Mouse (Mus musculus): Measurements from ENCODE around the gene Il1b. TPM values are rescaled to one million over a fixed set of nuclear protein-coding genes. Genes with fewer than 3 reads are reported as not detected.

Gene Il1b
- polyA plus RNA-seq (2015; fragmentation: Nextera tagmentation; extraction: Ambion mirVana), result 0.43 TPM in 2 replicates

GRCm38 (mm10) chr2:129371039-129371438 is at the start of gene Il1b:
Il1b (minus strand) TSS chr2:129371139.
- Histone ChIP-seq H3K4me2 (ENCODE audit: low read length) (no peak within 1 kb of the TSS), H3K4me1 (replicated peaks; ENCODE audit: insufficient read depth, low read length) (no peaks in the 10 kb centered on the region), H3K9ac (ENCODE audit: low read depth, low read length) (no peak within 1 kb of the TSS), H3K9me3 (replicated peaks; ENCODE audit: low read length) (no peaks in the 10 kb centered on the region), H3K27me3 (ENCODE audit: insufficient read depth, low read length) (no peaks in the 10 kb centered on the region), H3K36me3 (ENCODE audit: insufficient read depth, low read length) (no peaks in the 10 kb centered on the region), H3K27ac (no peak within 1 kb of the TSS), H3K4me3 (replicated peaks; ENCODE audit: low read depth, low read length) (no peak within 1 kb of the TSS)
- no peak for TF ChIP-seq CTCF (IDR thresholded peaks at IDR 0.05; ENCODE audit: low read depth)
- ATAC-seq (replicated peaks; ENCODE audit: low FRiP score, low read depth), result no peak
- WGBS, result 83% methylated on average over 3 of the region's 3 CpGs
- no peak for DNase-seq (ENCODE audit: low spot score)

GRCm38 (mm10) chr2:129419361-129419880 is 48.5 kb upstream of the Il1b start:
- WGBS, result 67% methylated on average over 3 of the region's 3 CpGs
- no peak overlapping the region for H3K4me3 ChIP-seq (replicated peaks; ENCODE audit: low read depth, low read length)
- DNase-seq (ENCODE audit: low spot score) (no peak), ATAC-seq (replicated peaks; ENCODE audit: low FRiP score, low read depth) (no peak)
- no peak overlapping the region for H3K27ac ChIP-seq
- no peak overlapping the region for H3K4me2 ChIP-seq (ENCODE audit: low read length)
- H3K9ac ChIP-seq (ENCODE audit: low read depth, low read length), result no peak overlapping the region
- no peaks in the 10 kb centered on the region for H3K36me3 ChIP-seq (ENCODE audit: insufficient read depth, low read length)
- no peaks in the 10 kb centered on the region for H3K9me3 ChIP-seq (replicated peaks; ENCODE audit: low read length)
- H3K4me1 ChIP-seq (replicated peaks; ENCODE audit: insufficient read depth, low read length), result no peaks in the 10 kb centered on the region
- H3K27me3 ChIP-seq (ENCODE audit: insufficient read depth, low read length), result no peaks in the 10 kb centered on the region
- no peak for TF ChIP-seq CTCF (IDR thresholded peaks at IDR 0.05; ENCODE audit: low read depth)

GRCm38 (mm10) chr2:129414593-129414992 is 43.7 kb upstream of the Il1b start:
- no peak for TF ChIP-seq CTCF (IDR thresholded peaks at IDR 0.05; ENCODE audit: low read depth)
- 85% methylated on average over 3 of the region's 3 CpGs for WGBS
- no peaks in the 10 kb centered on the region for H3K27me3 ChIP-seq (ENCODE audit: insufficient read depth, low read length)
- no peaks in the 10 kb centered on the region for H3K4me1 ChIP-seq (replicated peaks; ENCODE audit: insufficient read depth, low read length)
- no peak overlapping the region for H3K4me2 ChIP-seq (ENCODE audit: low read length)
- no peak overlapping the region for H3K9ac ChIP-seq (ENCODE audit: low read depth, low read length)
- H3K36me3 ChIP-seq (ENCODE audit: insufficient read depth, low read length), result no peaks in the 10 kb centered on the region
- no peaks in the 10 kb centered on the region for H3K9me3 ChIP-seq (replicated peaks; ENCODE audit: low read length)
- no peak overlapping the region for H3K27ac ChIP-seq
- DNase-seq (ENCODE audit: low spot score), result no peak
- ATAC-seq (replicated peaks; ENCODE audit: low FRiP score, low read depth), result no peak
- H3K4me3 ChIP-seq (replicated peaks; ENCODE audit: low read depth, low read length), result no peak overlapping the region

- no peak overlapping the region for H3K9ac ChIP-seq (ENCODE audit: low read depth, low read length)
- no peak overlapping the region for H3K4me3 ChIP-seq (replicated peaks; ENCODE audit: low read depth, low read length)
- no peaks in the 10 kb centered on the region for H3K9me3 ChIP-seq (replicated peaks; ENCODE audit: low read length)
- H3K27me3 ChIP-seq (ENCODE audit: insufficient read depth, low read length), result no peaks in the 10 kb centered on the region
- no peak for TF ChIP-seq CTCF (IDR thresholded peaks at IDR 0.05; ENCODE audit: low read depth)
- DNase-seq (ENCODE audit: low spot score) (no peak), ATAC-seq (replicated peaks; ENCODE audit: low FRiP score, low read depth) (no peak)
- no peak overlapping the region for H3K4me2 ChIP-seq (ENCODE audit: low read length)
- 57% methylated on average over 6 of the region's 6 CpGs for WGBS
- H3K27ac ChIP-seq, result no peak overlapping the region
- H3K36me3 ChIP-seq (ENCODE audit: insufficient read depth, low read length), result no peaks in the 10 kb centered on the region
- H3K4me1 ChIP-seq (replicated peaks; ENCODE audit: insufficient read depth, low read length), result no peaks in the 10 kb centered on the region
Observed at GRCm38 (mm10) chr2:129413488-129413887, 42.5 kb upstream of the Il1b start.

GRCm38 (mm10) chr2:129411651-129412050 is 40.7 kb upstream of the Il1b start:
- no peak for ATAC-seq (replicated peaks; ENCODE audit: low FRiP score, low read depth)
- Histone ChIP-seq H3K27ac (no peak overlapping the region), H3K4me1 (replicated peaks; ENCODE audit: insufficient read depth, low read length) (no peaks in the 10 kb centered on the region), H3K9ac (ENCODE audit: low read depth, low read length) (no peak overlapping the region), H3K4me3 (replicated peaks; ENCODE audit: low read depth, low read length) (no peak overlapping the region), H3K4me2 (ENCODE audit: low read length) (no peak overlapping the region), H3K36me3 (ENCODE audit: insufficient read depth, low read length) (no peaks in the 10 kb centered on the region), H3K9me3 (replicated peaks; ENCODE audit: low read length) (no peaks in the 10 kb centered on the region), H3K27me3 (ENCODE audit: insufficient read depth, low read length) (no peaks in the 10 kb centered on the region)
- TF ChIP-seq CTCF (IDR thresholded peaks at IDR 0.05; ENCODE audit: low read depth), result no peak
- 70% methylated on average over 3 of the region's 3 CpGs for WGBS
- no peak for DNase-seq (ENCODE audit: low spot score)

GRCm38 (mm10) chr2:129410344-129410743 is 39.4 kb upstream of the Il1b start:
- H3K27ac ChIP-seq, result no peak overlapping the region
- no peak overlapping the region for H3K9ac ChIP-seq (ENCODE audit: low read depth, low read length)
- no peaks in the 10 kb centered on the region for H3K27me3 ChIP-seq (ENCODE audit: insufficient read depth, low read length)
- DNase-seq (ENCODE audit: low spot score) (no peak), ATAC-seq (replicated peaks; ENCODE audit: low FRiP score, low read depth) (no peak)
- H3K4me2 ChIP-seq (ENCODE audit: low read length), result no peak overlapping the region
- no peaks in the 10 kb centered on the region for H3K9me3 ChIP-seq (replicated peaks; ENCODE audit: low read length)
- no peak for TF ChIP-seq CTCF (IDR thresholded peaks at IDR 0.05; ENCODE audit: low read depth)
- WGBS, result 82% methylated on average over 7 of the region's 7 CpGs
- no peaks in the 10 kb centered on the region for H3K4me1 ChIP-seq (replicated peaks; ENCODE audit: insufficient read depth, low read length)
- H3K36me3 ChIP-seq (ENCODE audit: insufficient read depth, low read length), result no peaks in the 10 kb centered on the region
- H3K4me3 ChIP-seq (replicated peaks; ENCODE audit: low read depth, low read length), result no peak overlapping the region

GRCm38 (mm10) chr2:129408476-129408875 is 37.5 kb upstream of the Il1b start:
- 17% methylated on average over 18 of the region's 18 CpGs for WGBS

More at GRCm38 (mm10) chr2:129408476-129408875, 37.5 kb upstream of the Il1b start:
- Histone ChIP-seq H3K27me3 (ENCODE audit: insufficient read depth, low read length) (no peaks in the 10 kb centered on the region), H3K9me3 (replicated peaks; ENCODE audit: low read length) (no peaks in the 10 kb centered on the region), H3K9ac (ENCODE audit: low read depth, low read length) (no peak overlapping the region), H3K4me1 (replicated peaks; ENCODE audit: insufficient read depth, low read length) (no peaks in the 10 kb centered on the region), H3K36me3 (ENCODE audit: insufficient read depth, low read length) (no peaks in the 10 kb centered on the region), H3K27ac (no peak overlapping the region), H3K4me2 (ENCODE audit: low read length) (no peak overlapping the region), H3K4me3 (replicated peaks; ENCODE audit: low read depth, low read length) (no peak overlapping the region)
- DNase-seq (ENCODE audit: low spot score) (peak; percentile 81), ATAC-seq (replicated peaks; ENCODE audit: low FRiP score, low read depth) (no peak)
- TF ChIP-seq CTCF (IDR thresholded peaks at IDR 0.05; ENCODE audit: low read depth), result peak; percentile 81
